Comparison of ENCODE assay signal across 20 mouse cellular contexts in the genomic region with DNA sequence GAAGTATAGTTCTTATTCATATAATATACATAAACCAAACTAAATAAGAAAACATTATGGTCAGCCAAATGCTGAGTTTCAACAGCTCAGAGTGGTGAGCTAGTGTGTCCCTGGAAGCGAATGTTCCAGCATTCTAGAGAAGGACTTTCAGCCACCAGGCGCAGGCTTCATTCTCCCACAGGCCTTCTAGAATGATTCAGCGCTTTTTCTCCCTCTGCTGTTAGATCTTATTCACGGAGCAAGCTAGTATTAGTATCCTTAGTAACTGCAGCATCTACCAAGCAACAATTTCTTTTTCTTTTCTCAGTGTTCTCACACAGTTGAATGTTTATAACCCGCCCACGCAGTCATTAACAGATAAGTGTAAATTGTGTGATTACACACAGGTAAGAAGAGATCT. TPM values are rescaled to one million over a fixed set of nuclear protein-coding genes. Genes with fewer than 3 reads are reported as not detected.
DNase-seq lines count a peak whose midpoint lies in the region; ATAC-seq and TF ChIP-seq lines count a peak whose summit lies in the region.
"Had no signal": no experiment of that assay in that cellular context is flagged by ENCODE, and none has a peak within 500 bp of the region (broad histone marks: within the 10 kb centered on the region; RNA-seq: fewer than 3 reads in every experiment).

No protein-coding gene starts in this region.

- peaks cover 6% of the 10 kb centered on the region for H3K36me3 ChIP-seq in forebrain, postnatal 0 days (ENCODE audit: insufficient read depth)
- H3K36me3 ChIP-seq in forebrain, embryonic 13.5 days (ENCODE audit: poor library complexity, severe bottlenecking), result peaks cover 15% of the 10 kb centered on the region; the same call in 1 of the 2 replicates
- peaks cover 14% of the 10 kb centered on the region for H3K36me3 ChIP-seq in forebrain, embryonic 10.5 days (replicated peaks)
- H3K36me3 ChIP-seq: liver, embryonic 13.5 days had no signal

- peak; percentile 55; the same call in 1 of the 2 replicates for ATAC-seq in forebrain, postnatal 0 days
- no peak for ATAC-seq in forebrain, embryonic 13.5 days
- peak; percentile 51 to 71; a peak in 2 of 4 replicates for ATAC-seq in hematopoietic stem cell, adult 5-6 weeks (replicated peaks in 1 of 2; ENCODE audit: insufficient read depth in 1 of 2, low FRiP score in 2 of 2, low TSS enrichment in 1 of 2, low read depth in 1 of 2, poor library complexity in 2 of 2, severe bottlenecking in 2 of 2)

- H3K4me1 ChIP-seq in forebrain, postnatal 0 days (ENCODE audit: insufficient read depth), result no peaks in the 10 kb centered on the region
- H3K4me1 ChIP-seq in forebrain, embryonic 13.5 days, result no peaks in the 10 kb centered on the region
- H3K4me1 ChIP-seq in forebrain, embryonic 10.5 days, result no peaks in the 10 kb centered on the region
- H3K4me1 ChIP-seq: heart, embryonic 12.5 days had no signal

- intact Hi-C loops in left cerebral cortex, adult 2 months (cut with DNase I), result no loop called here
- intact Hi-C loops in left cerebral cortex, postnatal 10 days (cut with DNase I), result loop anchor here (5.0 kb wide), 1 partner anchor 300 kb away; no protein-coding TSS in a partner anchor

- H3K9me3 ChIP-seq in forebrain, postnatal 0 days (ENCODE audit: low read length), result no peaks in the 10 kb centered on the region
- no peaks in the 10 kb centered on the region for H3K9me3 ChIP-seq in forebrain, embryonic 13.5 days (replicated peaks)
- H3K9me3 ChIP-seq in forebrain, embryonic 10.5 days, result no peaks in the 10 kb centered on the region
- H3K9me3 ChIP-seq: heart, embryonic 12.5 days; liver, embryonic 13.5 days had no signal

- H3K4me2 ChIP-seq in forebrain, postnatal 0 days (ENCODE audit: low read depth), result no peak overlapping the region
- H3K4me2 ChIP-seq in forebrain, embryonic 13.5 days, result no peak overlapping the region
- H3K4me2 ChIP-seq: heart, embryonic 12.5 days; liver, embryonic 13.5 days; midbrain, embryonic 11.5 days had no signal

- no peak for DNase-seq in forebrain, postnatal 0 days
- DNase-seq in left cerebral cortex, adult 2 months (ENCODE audit: extremely low spot score in 1 of 2, low spot score in 2 of 2), result no peak
- no peak for DNase-seq in left cerebral cortex, postnatal 10 days (ENCODE audit: extremely low spot score in 1 of 2, low spot score in 2 of 2)
- peak; percentile 39 for DNase-seq in NIH3T3 (ENCODE audit: low read depth)
- DNase-seq in forebrain, embryonic 10.5 days (ENCODE audit: extremely low spot score, low spot score), result no peak
- DNase-seq in lung, adult 18-20 months, result no peak
- DNase-seq: cerebellum, adult 9-10 months; embryo, embryonic 11 days; gastrocnemius, postnatal 36 days; heart, postnatal 36 days; kidney, adult 11 months; kidney, postnatal 25 days; liver, embryonic 13.5 days; lung, postnatal 14 days; thymus, postnatal 36 days had no signal

- no peak overlapping the region for H3K4me3 ChIP-seq in forebrain, postnatal 0 days (ENCODE audit: low read depth, low read length)
- no peak overlapping the region for H3K4me3 ChIP-seq in forebrain, embryonic 13.5 days
- H3K4me3 ChIP-seq in left cerebral cortex, adult 2 months, result no peak overlapping the region
- H3K4me3 ChIP-seq in forebrain, embryonic 10.5 days, result no peak overlapping the region
- H3K4me3 ChIP-seq: heart, embryonic 12.5 days; liver, embryonic 13.5 days had no signal

- no peak overlapping the region for H3K9ac ChIP-seq in forebrain, postnatal 0 days
- no peak overlapping the region for H3K9ac ChIP-seq in forebrain, embryonic 13.5 days
- H3K9ac ChIP-seq: heart, embryonic 12.5 days; liver, embryonic 13.5 days had no signal

- peak; percentile 34 for TF ChIP-seq CTCF in forebrain, postnatal 0 days (IDR thresholded peaks at IDR 0.05; ENCODE audit: low read depth)
- TF ChIP-seq CTCF in left cerebral cortex, adult 2 months (IDR thresholded peaks at IDR 0.05), result peak; percentile 21; the same call in 1 of the 2 replicates

- no peaks in the 10 kb centered on the region for H3K27me3 ChIP-seq in forebrain, postnatal 0 days (ENCODE audit: insufficient read depth, low read length)
- H3K27me3 ChIP-seq in forebrain, embryonic 13.5 days, result no peaks in the 10 kb centered on the region
- no peaks in the 10 kb centered on the region for H3K27me3 ChIP-seq in forebrain, embryonic 10.5 days (ENCODE audit: poor library complexity, severe bottlenecking)
- H3K27me3 ChIP-seq: heart, embryonic 12.5 days; liver, embryonic 13.5 days had no signal

- WGBS in forebrain, postnatal 0 days, result 72% methylated on average over 6 of the region's 6 CpGs
- 80% methylated on average over 6 of the region's 6 CpGs for WGBS in forebrain, embryonic 13.5 days
- WGBS in forebrain, embryonic 10.5 days, result 85% methylated on average over 6 of the region's 6 CpGs

- H3K27ac ChIP-seq in forebrain, postnatal 0 days (ENCODE audit: low read depth, low read length), result no peak overlapping the region
- H3K27ac ChIP-seq in forebrain, embryonic 13.5 days, result no peak overlapping the region
- peak overlapping the region; percentile 65 for H3K27ac ChIP-seq in left cerebral cortex, adult 2 months
- H3K27ac ChIP-seq in forebrain, embryonic 10.5 days, result no peak overlapping the region
- H3K27ac ChIP-seq: liver, embryonic 13.5 days; stomach, postnatal 0 days had no signal

RNA-seq across cellular contexts. Expression of a gene that starts 24.6 kb away (rescaled TPM):
- 89.2 and 152 TPM in 2 replicates for total RNA-seq in forebrain, postnatal 0 days (2014; rRNA removed)
- polyA plus RNA-seq in forebrain, postnatal 0 days (2015; fragmentation: Nextera tagmentation; extraction: Ambion mirVana), result 153 and 257 TPM in 2 replicates
- polyA plus RNA-seq in forebrain, embryonic 13.5 days (2015; fragmentation: Nextera tagmentation; extraction: Ambion mirVana), result 49.1 and 52.6 TPM in 2 replicates
- total RNA-seq in left cerebral cortex, adult 2 months (2021), result 100 to 1,000 TPM; 337 to 344 TPM
- total RNA-seq in left cerebral cortex, postnatal 10 days (2021), result 100 to 1,000 TPM; 190 to 217 TPM
- 0.19 TPM in 1 of 2 replicates, not detected in the other for total RNA-seq in hematopoietic stem cell, adult 5-6 weeks (2017)
- 4.3 and 4.8 TPM in 2 replicates for polyA plus RNA-seq in forebrain, embryonic 10.5 days (2016; fragmentation: Nextera tagmentation; extraction: Ambion mirVana)
- total RNA-seq: gastrocnemius, postnatal 36 days had no signal

RNA-seq across cellular contexts. Expression of a gene that starts 51.0 kb away (rescaled TPM):
- total RNA-seq in forebrain, postnatal 0 days (2014; rRNA removed), result 69.6 and 100 TPM in 2 replicates
- 15.2 and 24.2 TPM in 2 replicates for polyA plus RNA-seq in forebrain, postnatal 0 days (2015; fragmentation: Nextera tagmentation; extraction: Ambion mirVana)
- 14.6 and 15.0 TPM in 2 replicates for polyA plus RNA-seq in forebrain, embryonic 13.5 days (2015; fragmentation: Nextera tagmentation; extraction: Ambion mirVana)
- total RNA-seq in left cerebral cortex, adult 2 months (2021), result 100 to 1,000 TPM; 170 to 279 TPM
- 100 to 1,000 TPM; 265 to 270 TPM for total RNA-seq in left cerebral cortex, postnatal 10 days (2021)
- total RNA-seq in hematopoietic stem cell, adult 5-6 weeks (2017), result 13.2 and 29.0 TPM in 2 replicates
- 7.0 and 7.5 TPM in 2 replicates for polyA plus RNA-seq in forebrain, embryonic 10.5 days (2016; fragmentation: Nextera tagmentation; extraction: Ambion mirVana)

Comparison
In these comparisons a context has a peak if more than half of its experiments do, and no peak if none do; other contexts are left out.
1. RNA of a gene that starts 24.6 kb away (total RNA-seq): 337 to 344 TPM in left cerebral cortex, adult 2 months, 190 to 217 TPM in left cerebral cortex, postnatal 10 days and 89.2 to 152 TPM in forebrain, postnatal 0 days; 0.19 TPM in hematopoietic stem cell, adult 5-6 weeks; every median in the first group is over 10 times any median in the second.